Mouse (Mus musculus): Measurements from ENCODE around the gene Zfp872.
A peak's percentile ranks its signal among the peaks of the same experiment; 100 is the strongest.
"Not testable (repeated sequence)": the region's sequence is repeated elsewhere in the genome, so short reads cannot be mapped to it uniquely, and the experiment has no call there.

Gene Zfp872

GRCm38 (mm10) chr9:22169327-22169726 lies 18.6 kb upstream of the Zfp872 start:
- DNase-seq (ENCODE audit: low spot score in 2 of 2) = no peak

DNA sequence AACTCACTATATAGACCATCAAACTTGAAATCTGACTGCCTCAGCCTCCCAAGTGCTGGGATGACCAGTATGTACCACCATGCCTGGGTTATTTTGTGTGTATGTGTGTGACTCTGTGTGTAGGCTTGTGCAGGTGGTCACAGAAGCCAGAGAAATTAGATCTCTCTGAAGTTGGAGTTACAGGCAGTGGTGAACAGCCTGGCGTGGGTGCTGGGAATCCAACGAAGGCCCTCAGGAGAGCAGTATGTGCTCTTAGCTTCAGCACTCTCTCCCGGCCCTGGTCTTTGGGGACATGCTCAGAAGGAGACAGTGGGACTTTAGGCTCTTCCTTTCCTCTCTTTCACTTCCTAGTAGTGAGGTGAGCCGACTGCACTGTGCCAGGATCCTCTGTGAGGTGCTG lies 15.6 kb upstream of the Zfp872 start:
- no peak for DNase-seq (ENCODE audit: low spot score in 2 of 2)

DNA sequence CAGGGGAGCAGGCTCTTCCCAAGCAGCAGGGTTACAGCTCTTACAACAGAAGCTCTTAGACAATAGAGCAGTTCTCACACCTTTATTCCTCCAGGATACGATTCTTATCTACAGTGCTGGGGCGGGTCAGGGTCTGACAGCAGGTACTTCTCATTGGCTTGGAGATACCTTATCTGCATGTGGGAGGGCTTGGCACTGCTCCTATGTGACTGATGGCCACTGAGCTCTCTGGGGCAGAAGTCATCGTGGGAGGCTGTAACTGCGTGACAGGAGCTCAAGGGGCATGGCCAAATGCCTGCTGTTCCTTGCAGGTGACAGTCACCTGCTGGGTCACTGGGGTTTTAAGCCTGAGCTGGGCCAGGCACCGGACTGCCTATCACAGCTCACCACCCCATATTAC lies 8.5 kb downstream of the Zfp872 start:
- no peak for DNase-seq (ENCODE audit: low spot score in 2 of 2)

- DNase-seq (ENCODE audit: low spot score in 2 of 2) = no peak
These were observed 25.9 kb downstream of the Zfp872 start for GRCm38 (mm10) chr9:22213785-22214194.

DNA sequence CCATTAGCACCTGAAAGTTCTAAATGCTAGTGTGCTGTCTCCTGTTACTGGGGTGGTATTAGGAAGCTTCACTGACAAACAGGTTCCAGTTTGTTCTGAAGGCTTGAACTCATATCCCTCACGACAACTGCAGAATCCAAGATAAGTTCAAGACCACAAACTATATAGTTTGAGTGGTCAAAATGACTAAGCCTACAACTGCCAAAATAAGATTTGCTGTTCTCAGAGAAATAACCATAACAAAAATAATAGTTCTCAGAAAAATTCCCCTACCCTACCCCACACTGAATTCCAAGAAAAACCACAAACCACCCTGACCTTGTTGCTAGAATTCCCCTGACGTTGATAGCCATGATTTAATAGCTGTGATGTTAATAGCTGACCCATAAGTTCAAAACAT lies 26.7 kb downstream of the Zfp872 start:
- DNase-seq (ENCODE audit: low spot score in 2 of 2) = no peak

DNA sequence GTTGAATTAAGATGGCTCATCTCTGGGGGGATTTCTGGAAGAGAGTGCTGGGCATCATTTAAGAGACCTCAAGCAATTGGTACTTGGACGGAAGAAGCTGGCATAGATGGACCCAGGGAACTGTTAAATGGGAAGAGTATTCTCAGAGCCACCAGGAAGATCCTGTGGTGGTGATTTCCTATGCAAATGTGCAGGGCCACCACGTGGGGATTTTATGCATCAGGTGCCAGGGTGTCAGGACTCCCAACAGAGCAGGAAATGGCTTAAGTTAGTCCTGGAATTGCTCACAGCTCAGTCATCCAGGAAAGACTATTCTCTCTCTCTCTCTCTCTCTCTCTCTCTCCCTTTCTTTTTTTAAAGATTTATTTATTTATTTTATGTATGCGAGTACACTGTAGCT lies 28.8 kb downstream of the Zfp872 start:
- no peak for DNase-seq (ENCODE audit: low spot score in 2 of 2)

- DNase-seq (ENCODE audit: low spot score in 2 of 2) = no peak
These were observed 30.1 kb downstream of the Zfp872 start for GRCm38 (mm10) chr9:22217858-22218493.

DNA sequence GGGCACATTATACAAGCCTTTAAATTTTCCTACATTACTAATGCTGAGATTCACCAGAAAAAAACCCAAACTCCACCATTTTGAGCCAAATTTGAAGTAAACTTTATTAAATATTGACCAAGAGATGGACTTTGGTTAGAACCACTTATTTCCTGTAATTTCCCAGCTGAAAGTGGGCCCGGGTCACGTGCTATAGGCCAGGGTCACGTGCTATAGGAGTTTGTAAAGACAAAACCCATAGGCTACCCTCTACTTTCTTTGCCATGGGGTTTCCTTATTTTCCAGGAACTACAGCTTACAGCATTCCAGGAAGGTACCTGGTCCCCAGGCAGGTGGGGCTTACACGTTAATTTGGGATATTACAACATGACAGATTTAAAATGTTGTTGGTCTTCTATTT lies 36.2 kb downstream of the Zfp872 start:
- DNase-seq (ENCODE audit: low spot score in 2 of 2) = no peak

DNA sequence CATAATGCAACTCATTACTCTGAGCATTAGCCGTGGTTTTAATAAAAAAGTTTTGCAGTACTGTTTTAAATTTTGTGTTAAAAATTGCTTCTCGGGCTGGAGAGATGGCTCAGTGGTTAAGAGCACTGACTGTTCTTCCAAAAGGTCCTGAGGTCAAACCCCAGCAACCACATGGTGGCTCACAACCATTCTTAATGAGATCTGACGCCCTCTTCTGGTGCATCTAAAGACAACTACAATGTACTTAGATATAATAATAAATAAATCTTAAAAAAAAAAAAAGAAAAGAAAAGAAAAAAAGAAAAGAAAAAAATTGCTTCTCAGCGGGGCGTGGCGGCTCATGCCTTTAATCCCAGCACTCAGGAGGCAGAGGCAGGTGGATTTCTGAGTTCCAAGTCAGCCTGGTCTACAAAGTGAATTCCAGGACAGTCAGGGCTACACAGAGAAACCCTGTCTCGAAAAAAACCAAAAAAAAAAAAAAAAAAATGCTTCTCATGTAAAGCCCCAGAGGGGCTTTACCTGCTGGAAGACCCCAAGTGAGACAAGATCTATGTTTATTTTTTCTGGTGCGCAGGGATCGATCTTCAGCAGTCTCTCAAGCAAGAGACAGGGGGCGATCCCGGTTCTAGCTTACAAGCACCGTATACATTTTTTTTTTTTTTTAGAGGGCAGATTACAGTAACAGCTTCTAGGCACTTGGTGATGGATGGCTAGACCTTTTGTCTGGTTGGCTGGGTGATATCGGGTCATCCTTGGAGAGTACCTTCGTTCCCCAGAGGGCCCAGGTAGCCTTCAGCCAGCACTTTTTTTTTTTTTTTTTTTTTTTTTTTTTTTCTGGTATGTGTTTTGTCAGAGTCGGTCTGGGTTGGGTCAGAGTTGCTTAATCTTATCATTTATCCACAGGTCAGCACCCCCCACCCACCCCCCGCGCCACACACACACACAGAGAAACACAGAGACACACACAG lies 36.9 kb downstream of the Zfp872 start:
- DNase-seq (ENCODE audit: low spot score in 2 of 2) = no peak

DNA sequence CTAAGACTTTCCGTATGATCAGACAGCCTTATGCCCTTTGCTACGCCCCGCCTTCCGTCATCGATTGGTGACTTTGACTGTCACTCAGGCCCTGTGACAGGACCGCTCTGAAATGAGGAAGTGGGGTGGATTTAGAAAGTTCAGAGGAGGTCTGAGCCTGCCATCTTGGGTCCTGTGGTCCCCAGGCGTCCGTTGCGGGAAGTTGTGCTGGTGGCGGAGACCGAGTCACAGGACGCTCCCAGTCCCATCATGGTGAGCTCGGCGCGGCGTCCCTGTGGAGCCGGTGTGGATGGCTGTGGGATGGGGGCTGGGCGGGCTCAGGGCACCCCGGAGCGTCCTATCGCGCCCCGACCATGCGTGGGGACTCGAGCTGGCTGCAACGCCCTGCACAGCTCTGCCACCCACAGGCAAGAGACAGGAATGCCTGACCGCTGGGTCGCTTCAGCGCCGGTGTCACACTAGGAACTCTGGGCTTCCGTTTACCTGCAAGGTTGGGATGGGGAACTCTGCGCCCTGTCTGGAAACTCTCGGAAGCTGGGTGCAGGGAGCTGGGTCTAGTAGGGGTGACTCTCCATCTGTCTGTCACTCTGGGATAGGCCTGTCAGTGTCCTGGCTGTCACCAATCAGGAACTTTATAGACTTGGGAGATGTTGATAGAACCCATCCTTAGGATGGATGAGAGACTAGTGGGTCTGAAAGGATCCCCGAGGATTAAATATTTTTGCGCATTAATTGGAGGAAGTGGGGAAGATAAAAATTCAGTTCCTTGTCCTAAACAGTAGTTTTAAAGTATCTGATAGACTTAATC lies 37.9 kb downstream of the Zfp872 start, which contains the start of gene Zfp809:
Gene Zfp809, plus strand, starts transcription at position 134 of the 808 bp plus-strand sequence.
- DNase-seq (ENCODE audit: low spot score in 2 of 2) = peak; percentile 98 to 100

GRCm38 (mm10) chr9:22226389-22226673 lies 38.4 kb downstream of the Zfp872 start:
- DNase-seq (ENCODE audit: low spot score in 2 of 2) = not testable (repeated sequence)

DNA sequence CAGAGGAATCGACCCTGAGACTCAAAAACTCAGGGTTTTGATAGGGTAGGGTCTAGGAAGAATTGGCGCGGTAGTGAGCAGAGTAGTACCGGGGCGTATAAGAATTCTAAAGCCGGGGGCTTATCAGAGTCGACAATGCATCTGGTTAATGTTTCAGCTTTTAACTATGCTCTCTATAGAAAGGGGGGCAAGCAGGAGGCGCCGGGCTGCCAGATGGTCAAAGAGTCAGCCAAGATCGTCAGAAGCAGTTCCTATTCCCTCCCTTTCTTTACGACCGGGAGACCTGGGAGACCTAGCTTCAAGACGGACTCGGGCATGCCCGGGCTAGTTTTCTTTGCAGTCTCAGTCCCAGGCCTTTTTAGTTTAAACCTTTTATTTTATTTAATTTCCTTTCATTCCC lies 39.0 kb downstream of the Zfp872 start:
- no peak for DNase-seq (ENCODE audit: low spot score in 2 of 2)

GRCm38 (mm10) chr9:22229386-22230026 lies 41.6 kb downstream of the Zfp872 start:
- no peak for DNase-seq (ENCODE audit: low spot score in 2 of 2)

- no peak for DNase-seq (ENCODE audit: low spot score in 2 of 2)
These were observed 42.2 kb downstream of the Zfp872 start for GRCm38 (mm10) chr9:22230061-22230460.

DNA sequence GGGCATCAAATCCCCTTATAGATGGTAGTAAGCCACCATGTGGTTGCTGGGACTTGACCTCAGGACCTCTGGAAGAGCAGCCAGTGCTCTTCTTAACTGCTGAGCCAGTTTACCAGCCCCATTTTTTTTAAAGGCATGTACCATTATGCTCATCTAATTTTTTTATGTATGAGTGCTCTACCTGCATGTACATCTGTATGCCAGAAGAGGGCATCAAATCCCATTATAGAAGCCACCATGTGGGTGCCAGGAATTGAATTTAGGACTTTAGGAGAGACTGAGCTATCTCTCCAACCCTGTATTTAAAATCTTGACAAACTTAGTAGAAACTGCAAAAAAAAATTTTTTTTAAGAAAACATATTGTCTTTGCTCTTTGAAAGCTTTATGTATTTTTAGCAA lies 42.7 kb downstream of the Zfp872 start:
- DNase-seq (ENCODE audit: low spot score in 2 of 2) = no peak

GRCm38 (mm10) chr9:22240001-22240400 lies 52.1 kb downstream of the Zfp872 start:
- DNase-seq (ENCODE audit: low spot score in 2 of 2) = no peak

DNA sequence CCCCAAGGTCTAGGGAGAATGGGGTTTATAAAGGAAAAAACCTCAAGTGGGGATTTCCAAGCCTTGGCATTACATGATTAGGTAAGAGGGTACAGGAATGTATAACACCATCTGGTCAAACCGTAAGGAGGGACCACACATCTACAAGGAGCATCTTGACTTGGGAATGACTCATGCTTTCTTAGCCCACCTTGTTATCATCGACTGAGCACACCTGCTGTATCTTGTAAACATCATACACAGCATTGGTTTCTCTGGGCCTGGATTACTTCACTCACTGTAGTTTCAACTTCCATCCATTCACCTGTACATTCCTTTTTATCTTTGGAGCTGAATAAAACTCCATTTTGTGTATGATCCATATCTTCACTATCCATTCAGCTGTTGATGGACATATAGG lies 56.4 kb downstream of the Zfp872 start:
- DNase-seq (ENCODE audit: low spot score in 2 of 2) = no peak

All from frontal cortex, postnatal 14 days (tissue).